Mouse (Mus musculus) layer of hippocampus, adult 11-12 months (tissue): ENCODE data around the gene Nup210.
"Not testable (repeated sequence)": the region's sequence is repeated elsewhere in the genome, so short reads cannot be mapped to it uniquely, and the experiment has no call there.

Experiments
- DNase-seq: peaks from one replicate; pipeline ENCODE4 v3.0.0; 2022; ENCODE audit warnings: low spot score

Nup210 gene

GRCm38 (mm10) chr6:91139846-91140245, 23.2 kb upstream of the Nup210 start:
- peak; percentile 81 for DNase-seq

DNA sequence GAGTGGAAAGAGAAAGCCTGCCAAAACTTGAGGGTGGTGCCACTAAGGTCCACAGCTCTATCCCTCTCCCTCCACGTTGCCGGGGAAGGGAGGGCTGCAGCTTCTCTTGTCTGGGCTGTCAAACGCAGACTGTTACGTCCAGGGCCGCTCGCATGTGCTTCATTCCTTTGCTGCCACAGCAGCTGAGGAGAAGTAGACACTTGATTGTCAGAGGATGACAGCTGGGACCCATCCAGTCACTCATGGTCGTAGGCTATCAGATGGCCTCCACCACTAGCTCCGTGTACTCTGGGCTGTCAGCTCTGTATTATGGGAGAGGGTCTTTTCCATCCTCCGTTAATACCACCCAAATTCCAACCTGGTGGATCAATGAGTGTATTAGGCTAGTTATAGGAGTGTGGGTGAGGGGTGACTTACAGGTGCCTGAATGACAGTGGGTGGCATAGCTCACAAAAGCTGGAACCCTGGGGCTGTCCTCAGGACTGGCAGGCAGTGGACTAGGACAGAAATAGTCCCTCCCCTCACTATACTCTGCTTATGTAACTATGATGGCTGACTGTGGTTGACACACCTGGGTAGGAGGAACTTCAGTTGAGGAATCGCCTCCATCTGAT, 20.8 kb upstream of the Nup210 start:
- no peak for DNase-seq

DNA sequence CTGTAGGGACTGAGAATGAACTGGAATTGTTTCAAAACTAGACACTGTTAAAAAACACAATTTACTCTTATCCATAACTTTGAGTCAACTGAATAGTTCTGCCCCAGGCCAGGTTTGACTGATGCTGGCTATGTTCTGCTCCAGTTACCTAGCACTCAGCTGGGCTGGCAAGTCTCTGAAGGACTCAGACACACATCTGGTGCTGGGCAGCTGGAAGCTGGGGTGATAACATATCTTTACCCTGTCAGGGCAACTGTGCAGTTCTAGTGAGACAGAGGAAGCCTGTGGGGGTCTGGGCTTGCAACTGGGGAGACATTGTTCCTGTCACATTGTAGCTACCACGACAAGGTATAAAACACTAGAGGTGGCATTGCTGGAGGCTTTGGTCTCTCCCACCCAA, 14.2 kb upstream of the Nup210 start:
- no peak for DNase-seq

GRCm38 (mm10) chr6:91128996-91129395, 12.4 kb upstream of the Nup210 start:
- DNase-seq: no peak

- no peak for DNase-seq
Observed at GRCm38 (mm10) chr6:91125228-91125585, 8.6 kb upstream of the Nup210 start.

GRCm38 (mm10) chr6:91124286-91125227, 7.9 kb upstream of the Nup210 start:
- no peak for DNase-seq

GRCm38 (mm10) chr6:91123453-91123852, 6.8 kb upstream of the Nup210 start:
- DNase-seq: no peak

DNA sequence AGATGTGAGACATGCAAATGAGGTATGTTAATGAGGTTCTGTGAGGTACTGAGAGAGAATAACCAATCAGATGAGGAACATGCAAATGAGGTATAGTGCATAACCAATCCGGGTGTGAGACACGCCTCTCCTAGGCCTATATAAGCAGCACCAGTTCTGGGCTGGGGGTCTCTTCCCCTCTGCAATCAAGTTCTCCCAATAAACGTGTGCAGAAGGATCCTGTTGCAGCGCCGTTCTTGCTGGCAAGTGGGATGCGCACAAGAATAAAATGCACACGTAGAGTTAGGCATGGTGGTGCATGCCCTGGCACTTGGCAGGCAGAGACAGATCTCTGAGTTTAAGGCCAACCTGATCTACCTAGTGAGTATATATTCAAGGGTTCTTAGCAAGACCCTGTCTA, 4.5 kb upstream of the Nup210 start:
- DNase-seq: not testable (repeated sequence)

DNA sequence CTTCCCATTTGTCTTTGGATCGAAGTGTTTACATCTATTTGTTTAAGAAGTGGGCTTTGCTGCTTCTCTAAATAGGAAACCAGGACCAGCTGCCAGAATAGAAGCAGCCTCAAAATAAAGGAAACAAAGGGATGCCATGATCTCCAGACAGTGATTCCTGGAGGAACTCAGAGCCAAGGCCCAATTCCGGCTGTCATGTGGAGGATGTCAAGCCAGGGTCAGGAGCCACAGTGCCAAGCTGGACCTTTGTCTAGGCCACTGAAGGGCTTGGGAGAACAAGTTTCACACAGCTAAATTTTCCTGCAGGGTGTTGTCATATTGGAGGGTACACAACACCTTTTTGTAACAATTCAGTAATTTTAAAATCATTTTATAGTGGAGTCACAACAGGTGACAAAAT, 3.6 kb upstream of the Nup210 start:
- DNase-seq: no peak

- no peak for DNase-seq
Observed at GRCm38 (mm10) chr6:91118526-91118925, 1.9 kb upstream of the Nup210 start.

DNA sequence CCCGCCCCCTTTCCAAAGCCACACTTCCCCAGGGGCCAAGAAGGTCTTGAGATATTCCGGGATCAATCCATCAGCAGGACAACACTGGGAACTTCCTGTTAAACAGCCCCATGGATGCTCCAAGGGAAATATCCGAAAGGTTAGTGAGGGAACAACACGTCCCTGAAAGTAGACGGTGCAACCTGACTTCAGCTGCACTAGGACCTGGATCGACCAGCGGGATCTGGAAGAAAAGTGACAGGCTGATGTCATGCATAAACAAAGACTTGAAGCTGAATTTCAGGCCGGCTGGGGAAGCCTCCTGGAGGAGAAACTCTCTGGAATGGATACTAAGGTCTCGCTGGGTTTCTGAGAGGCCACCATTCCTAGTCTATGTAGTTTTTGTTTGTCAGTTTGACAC, 520 bp upstream of the Nup210 start:
- peak; percentile 23 for DNase-seq

DNA sequence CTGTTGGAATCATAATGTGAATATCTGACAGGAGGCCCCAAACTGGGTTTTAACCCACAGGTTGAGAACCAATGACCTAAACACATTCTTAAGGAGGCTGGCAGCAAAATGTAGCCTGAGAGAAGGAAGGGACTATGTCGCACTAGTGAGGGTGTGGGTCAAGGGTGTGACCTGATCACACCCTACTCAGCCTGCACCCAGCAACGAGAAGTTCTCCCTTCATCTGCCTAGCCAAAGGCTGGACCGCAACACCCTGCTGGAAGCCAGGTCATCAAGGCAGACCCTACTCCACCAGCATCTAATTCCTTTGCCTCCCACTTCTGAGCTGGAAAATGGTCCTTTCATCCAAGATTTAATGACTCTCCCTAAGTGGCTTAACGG, 776 bp downstream of the Nup210 start:
- no peak for DNase-seq

DNA sequence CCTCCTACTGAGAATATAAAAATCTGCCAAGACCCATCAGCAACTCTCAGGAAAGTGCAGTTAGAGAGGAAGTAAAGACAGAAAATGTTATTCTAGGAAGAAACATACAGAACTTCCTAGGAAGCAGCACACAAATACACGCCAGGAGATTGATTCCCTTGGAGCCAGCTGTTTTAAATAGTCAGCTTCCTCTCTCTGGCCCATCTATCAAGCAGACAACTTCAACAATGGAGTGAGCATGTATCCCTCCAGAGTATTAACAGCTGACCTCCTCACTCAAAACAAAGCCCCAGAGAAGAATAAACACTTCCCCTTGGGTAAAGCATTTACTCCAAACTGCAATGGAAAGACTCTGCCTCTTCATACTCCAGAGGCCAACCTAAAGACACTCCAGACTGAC, 1.5 kb downstream of the Nup210 start:
- no peak for DNase-seq

- no peak for DNase-seq
Observed at GRCm38 (mm10) chr6:91114716-91115115, 1.9 kb downstream of the Nup210 start.

GRCm38 (mm10) chr6:91111954-91112252, 4.7 kb downstream of the Nup210 start:
- DNase-seq: no peak

DNA sequence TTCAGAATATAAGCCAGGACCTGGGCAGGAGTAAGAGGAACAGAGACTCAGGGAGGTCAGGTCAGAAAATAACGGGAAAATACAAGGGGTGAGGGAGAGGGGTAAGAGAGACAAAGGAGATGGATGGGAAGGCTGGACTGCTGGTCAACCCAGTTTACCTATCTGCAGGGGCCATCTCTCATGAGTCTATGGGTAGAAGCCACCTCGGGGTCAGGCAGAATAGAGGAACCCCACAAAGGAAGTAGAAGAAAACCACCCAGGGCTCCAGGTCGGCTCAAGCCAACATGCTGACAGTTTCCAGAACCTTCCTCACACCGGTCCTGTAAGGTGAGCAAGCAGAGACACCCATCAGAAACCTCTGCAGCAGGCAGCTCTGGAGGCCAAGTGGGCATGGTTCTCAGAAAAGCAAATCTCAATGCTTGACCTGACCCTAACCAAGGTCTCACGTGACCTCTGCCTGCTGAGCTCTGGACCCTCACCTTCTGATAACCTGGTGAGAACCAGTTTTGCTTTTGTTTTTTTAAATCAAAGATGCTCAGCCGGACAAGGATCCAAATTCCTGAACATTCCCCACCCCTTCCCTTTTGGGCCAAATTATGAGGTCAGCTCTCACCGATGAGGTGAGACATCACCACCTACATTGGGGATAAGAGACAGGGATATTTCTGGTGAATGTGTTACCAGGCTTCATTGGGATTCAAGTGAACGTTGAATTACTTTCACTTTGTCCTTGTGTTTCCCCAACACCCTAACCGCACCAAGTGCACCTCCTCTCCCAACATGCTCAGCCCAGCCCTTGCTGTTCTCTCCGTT, 5.3 kb downstream of the Nup210 start:
- no peak for DNase-seq

GRCm38 (mm10) chr6:91110323-91111020, 6.2 kb downstream of the Nup210 start:
- no peak for DNase-seq

DNA sequence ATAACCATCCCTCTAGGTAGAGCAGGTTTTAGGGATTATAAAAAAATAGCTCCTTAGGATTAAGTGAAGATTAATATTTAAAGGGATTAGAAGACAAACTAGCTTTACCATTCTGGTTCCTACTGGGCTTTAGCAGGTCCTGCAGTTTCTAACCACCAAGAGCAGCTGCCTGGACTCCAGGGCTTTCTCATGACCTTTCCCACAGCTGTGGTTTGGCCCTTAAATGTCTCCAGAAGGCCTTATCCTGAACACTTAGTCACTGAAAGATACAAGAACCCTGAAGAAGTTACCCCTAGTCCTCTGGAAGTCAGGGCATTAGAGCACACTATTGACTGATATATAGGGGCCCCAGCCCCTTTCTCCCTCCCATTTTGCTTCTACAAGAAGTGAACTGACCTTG, 7.1 kb downstream of the Nup210 start:
- DNase-seq: no peak

DNA sequence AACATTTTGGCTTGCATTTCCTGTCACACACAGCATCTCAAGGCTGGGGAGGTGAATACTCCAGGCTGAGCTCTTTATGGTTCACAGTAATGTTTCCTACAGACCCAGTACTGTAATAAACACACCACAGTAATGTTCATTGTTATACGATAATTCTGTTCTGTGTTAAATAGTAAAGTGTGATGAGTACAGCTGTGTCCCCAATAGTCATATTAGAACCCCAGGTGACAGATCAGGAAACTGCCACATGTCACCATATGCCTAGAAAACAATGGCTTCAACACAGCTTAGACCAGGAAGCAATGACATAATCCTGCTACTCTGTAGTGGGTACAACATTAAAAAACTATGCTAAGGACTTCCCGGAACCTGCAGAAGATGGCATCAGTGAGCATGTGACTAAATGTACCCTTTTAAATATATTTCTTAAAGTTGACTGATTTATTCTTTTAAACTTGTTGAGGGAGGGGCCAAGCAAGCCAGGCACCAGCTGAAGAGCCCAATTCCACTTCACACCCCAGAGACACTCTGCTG, 7.6 kb downstream of the Nup210 start:
- no peak for DNase-seq

DNA sequence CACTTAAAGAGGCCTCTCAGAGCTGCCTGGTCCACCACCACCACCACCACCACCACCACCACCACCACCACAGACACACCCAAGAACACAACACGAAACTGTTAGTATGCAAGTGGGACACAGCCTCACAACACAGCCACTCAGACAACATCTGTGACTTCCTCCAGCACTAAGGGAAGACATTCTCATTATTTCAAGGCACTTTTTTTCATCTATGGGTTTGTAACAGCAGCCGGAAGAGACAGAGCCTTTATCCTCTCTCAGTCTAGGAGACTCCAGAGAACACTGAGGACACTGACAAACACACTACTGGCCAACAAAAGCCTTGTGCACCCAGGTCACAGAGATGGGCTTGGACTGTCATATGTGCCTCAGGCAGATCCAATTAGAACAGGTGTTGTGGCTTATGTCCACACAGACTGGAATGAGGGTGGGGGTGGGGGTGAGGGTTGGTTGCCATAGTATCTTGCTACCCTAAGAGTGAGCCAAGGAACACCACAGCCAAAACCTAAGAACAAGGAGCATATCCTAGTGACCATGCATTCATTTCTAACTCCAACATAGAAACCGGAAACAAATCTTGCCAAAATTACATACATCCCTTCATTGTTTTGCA, 8.2 kb downstream of the Nup210 start:
- DNase-seq: no peak

- DNase-seq: no peak
Observed at GRCm38 (mm10) chr6:91105400-91106129, 11.1 kb downstream of the Nup210 start.
